25 mouse cellular contexts compared by ENCODE assay signal in genomic region chr2:164715005-164715404, GRCm38 (mm10). TPM values are rescaled to one million over a fixed set of nuclear protein-coding genes. Genes with fewer than 3 reads are reported as not detected.
"Had no signal": no experiment of that assay in that cellular context is flagged by ENCODE, and none has a peak within 500 bp of the region (broad histone marks: within the 10 kb centered on the region; RNA-seq: fewer than 3 reads in every experiment).

Gene Spint5 (plus strand): TSS chr2:164715305.

- H3K27ac ChIP-seq: neural tube, embryonic 12.5 days; neural tube, embryonic 13.5 days; neural tube, embryonic 15.5 days; stomach, embryonic 15.5 days; stomach, postnatal 0 days had no signal

- H3K4me3 ChIP-seq: neural tube, embryonic 12.5 days; neural tube, embryonic 13.5 days; neural tube, embryonic 15.5 days; stomach, embryonic 15.5 days had no signal

- H3K9ac ChIP-seq: neural tube, embryonic 12.5 days; neural tube, embryonic 13.5 days; neural tube, embryonic 15.5 days; stomach, embryonic 15.5 days had no signal

- H3K27me3 ChIP-seq: neural tube, embryonic 12.5 days; neural tube, embryonic 13.5 days; neural tube, embryonic 15.5 days; stomach, embryonic 15.5 days had no signal

- H3K36me3 ChIP-seq: neural tube, embryonic 12.5 days; neural tube, embryonic 13.5 days; neural tube, embryonic 15.5 days; stomach, embryonic 15.5 days had no signal

- H3K4me1 ChIP-seq: neural tube, embryonic 12.5 days; neural tube, embryonic 13.5 days; neural tube, embryonic 15.5 days; stomach, embryonic 15.5 days had no signal

- H3K4me2 ChIP-seq: neural tube, embryonic 12.5 days; neural tube, embryonic 13.5 days; neural tube, embryonic 15.5 days; stomach, embryonic 15.5 days had no signal

- DNase-seq: retina, postnatal 1 day; right cerebral cortex, adult 18-20 months; right cerebral cortex, postnatal 14 days; right cerebral cortex, postnatal 25 days; right cerebral cortex, postnatal 4 days; spleen, adult 18-20 months; thymus, adult 18-20 months; thymus, adult 2 months; thymus, postnatal 14 days; thymus, postnatal 25 days; thymus, postnatal 36 days; thymus, postnatal 4 days had no signal

- H3K9me3 ChIP-seq: neural tube, embryonic 12.5 days; neural tube, embryonic 13.5 days; neural tube, embryonic 15.5 days; stomach, embryonic 15.5 days had no signal

RNA-seq across cellular contexts. Expression of gene Spint5, which starts in this region (rescaled TPM):
- total RNA-seq: neutrophil, adult 5-6 weeks had no signal
- polyA plus RNA-seq: neural tube, embryonic 12.5 days; neural tube, embryonic 13.5 days; neural tube, embryonic 14.5 days; neural tube, embryonic 15.5 days; small intestine, adult 2 months; spleen, adult 2 months; stomach, embryonic 14.5 days; stomach, embryonic 15.5 days; stomach, embryonic 16.5 days; stomach, postnatal 0 days; thymus, adult 2 months; thymus, postnatal 0 days; urinary bladder, adult 2 months had no signal
